Mouse (Mus musculus): ENCODE measurements around the gene Fgl2. TPM values are rescaled to one million over a fixed set of nuclear protein-coding genes. Genes with fewer than 3 reads are reported as not detected.
"Not testable (repeated sequence)": the region's sequence is repeated elsewhere in the genome, so short reads cannot be mapped to it uniquely, and the experiment has no call there.

Gene Fgl2
- 1 to 10 TPM; 1.6 to 1.7 TPM for total RNA-seq (2021)

DNA sequence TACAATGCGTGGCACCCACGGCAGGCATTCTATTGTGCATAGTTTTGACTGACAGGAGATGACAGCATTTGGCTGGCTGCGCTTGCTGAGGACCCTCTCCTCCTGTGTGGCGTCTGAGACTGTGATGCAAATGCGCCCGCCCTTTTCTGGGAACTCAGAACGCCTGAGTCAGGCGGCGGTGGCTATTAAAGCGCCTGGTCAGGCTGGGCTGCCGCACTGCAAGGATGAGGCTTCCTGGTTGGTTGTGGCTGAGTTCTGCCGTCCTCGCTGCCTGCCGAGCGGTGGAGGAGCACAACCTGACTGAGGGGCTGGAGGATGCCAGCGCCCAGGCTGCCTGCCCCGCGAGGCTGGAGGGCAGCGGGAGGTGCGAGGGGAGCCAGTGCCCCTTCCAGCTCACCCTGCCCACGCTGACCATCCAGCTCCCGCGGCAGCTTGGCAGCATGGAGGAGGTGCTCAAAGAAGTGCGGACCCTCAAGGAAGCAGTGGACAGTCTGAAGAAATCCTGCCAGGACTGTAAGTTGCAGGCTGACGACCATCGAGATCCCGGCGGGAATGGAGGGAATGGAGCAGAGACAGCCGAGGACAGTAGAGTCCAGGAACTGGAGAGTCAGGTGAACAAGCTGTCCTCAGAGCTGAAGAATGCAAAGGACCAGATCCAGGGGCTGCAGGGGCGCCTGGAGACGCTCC is at the start of gene Fgl2:
Gene Fgl2 (plus strand): TSS at position 150 of the 687 bp plus-strand sequence.
- intact Hi-C loops (cut with DNase I): no loop called here
- peak; percentile 37 to 43 for DNase-seq (ENCODE audit: low spot score in 2 of 2)

DNA sequence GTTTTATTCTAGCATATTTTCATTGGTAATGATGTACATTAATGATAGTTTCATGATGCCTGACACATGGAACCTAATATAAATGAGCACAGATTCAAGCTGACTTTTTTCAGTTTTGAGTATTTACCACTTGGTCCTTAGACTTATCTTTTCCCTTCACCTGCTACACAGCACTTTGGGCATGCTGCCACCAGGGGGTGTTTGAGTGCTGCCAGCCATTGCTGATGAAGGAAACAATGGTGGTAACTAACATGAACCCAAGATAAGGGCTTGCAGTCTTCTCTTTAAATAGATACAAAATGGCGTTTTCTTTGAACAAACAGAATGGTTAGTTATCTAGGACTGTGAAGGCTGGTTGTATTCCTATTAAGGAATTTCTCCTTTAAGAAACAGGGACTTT is 45.9 kb upstream of the Fgl2 start:
- intact Hi-C loops (cut with DNase I): no loop called here
- DNase-seq (ENCODE audit: low spot score in 2 of 2): peak in 1 of 2 experiments; percentile 40

DNA sequence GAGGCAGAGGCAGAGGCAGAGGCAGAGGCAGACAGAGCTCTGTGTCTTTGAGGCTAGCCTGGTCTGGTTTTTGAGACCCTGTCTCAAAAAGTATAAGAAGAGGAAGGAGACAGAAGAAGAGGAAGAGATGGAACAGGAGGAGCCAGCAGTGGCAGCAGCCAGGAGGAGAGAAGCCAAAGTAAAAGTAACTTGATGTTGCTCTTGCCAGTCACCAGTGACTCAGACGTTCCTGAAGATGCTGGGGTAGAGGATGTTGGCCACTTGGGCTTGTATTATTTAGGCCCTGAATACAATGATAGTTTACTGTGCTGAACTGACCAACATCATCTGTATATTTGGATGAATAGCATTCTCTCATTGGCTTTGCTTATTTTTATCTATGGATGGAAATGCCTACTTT is 43.9 kb upstream of the Fgl2 start:
- DNase-seq (ENCODE audit: low spot score in 2 of 2): no peak
- intact Hi-C loops (cut with DNase I): loop anchor here (2.0 kb wide), 1 partner anchor 96 kb away; the partner anchor contains the start of genes Ccdc146 and Fam185a

DNA sequence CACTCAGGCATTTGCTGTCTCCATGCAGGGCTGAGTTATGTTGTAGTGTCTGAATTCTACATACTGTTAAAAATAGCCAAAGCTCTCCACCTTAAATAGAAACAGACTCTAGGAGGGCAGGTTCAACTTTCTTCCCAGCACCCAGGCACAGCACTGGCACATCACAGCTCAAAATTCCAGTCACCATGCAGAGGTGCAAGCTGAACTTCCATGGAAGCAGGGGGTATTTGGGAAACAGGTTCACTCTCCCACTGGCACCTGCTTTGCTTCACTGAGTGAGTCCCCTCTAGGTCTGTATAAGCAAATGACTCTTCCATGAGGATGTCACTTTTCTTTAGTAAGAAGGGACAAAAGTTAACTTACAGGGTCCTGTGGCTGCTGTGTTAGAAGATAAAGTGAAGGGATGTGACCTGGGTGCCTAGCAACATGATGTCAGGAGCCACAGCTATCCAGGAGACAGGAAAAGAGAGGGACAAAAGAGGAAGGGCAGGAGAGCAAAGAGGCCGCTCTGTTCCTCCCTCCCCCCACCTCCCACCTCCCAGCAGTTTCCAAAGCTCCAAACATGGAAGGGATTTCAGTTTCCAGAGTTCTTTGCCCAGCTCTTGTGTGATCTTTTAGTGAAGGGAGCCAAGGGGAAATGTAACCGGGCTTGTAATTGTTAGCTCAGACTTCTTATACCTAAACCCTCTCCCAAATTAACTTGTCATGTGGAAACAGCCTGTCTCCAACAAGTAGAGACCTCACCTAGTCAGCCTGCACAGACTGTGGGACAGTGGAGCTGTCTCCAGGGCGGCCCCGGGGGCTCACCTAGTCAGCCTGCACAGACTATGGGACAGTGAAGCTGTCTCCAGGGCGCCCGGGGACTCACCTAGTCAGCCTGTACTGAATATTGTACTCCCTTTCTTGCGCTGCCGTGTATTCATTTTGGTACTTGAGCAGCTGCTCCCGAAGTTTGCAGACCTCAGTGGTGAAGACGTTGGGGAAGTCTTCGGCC is 42.5 kb upstream of the Fgl2 start:
- intact Hi-C loops (cut with DNase I): loop anchor here (2.0 kb wide), 1 partner anchor 95 kb away; the partner anchor contains the start of genes Ccdc146 and Fam185a
- no peak for DNase-seq (ENCODE audit: low spot score in 2 of 2)

DNA sequence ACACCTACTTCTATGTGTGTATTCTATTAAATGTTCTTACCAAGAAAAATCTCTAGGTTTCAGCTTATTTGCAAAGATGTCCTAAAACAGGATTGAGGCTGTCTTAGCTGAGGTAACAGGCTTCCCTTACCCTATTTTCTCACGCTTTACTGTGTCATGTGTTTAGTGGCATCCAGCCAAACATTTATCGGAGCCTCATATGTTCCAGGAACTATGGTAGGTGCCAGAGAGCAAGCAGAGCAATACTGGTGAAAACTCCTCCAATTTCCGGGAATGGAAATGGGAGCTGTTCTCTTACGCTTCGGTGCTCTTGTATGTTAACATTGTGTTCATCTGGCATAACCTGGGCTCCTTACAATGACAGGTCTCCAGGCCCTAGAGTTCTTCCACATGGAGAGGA is 40.8 kb upstream of the Fgl2 start:
- DNase-seq (ENCODE audit: low spot score in 2 of 2): no peak

DNA sequence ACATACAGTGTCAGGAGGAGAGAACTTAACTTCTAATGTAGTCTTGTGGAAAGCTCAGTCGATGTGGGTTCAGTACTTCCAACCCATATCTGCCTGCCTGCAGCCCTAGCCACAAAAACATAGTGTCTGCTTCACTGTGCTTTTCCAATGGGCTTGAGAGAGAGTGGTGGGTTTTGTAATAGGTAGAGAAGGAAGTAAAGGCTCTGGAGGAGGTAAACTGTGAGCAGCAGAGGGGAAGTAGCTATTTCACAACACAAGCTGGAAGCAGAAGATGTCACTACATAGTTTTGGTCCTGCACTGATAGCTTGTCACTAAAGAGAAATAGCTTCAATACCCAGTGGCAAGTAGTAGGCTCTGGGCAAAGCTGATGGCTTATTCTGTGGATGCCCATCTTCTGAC is 40.3 kb upstream of the Fgl2 start:
- DNase-seq (ENCODE audit: low spot score in 2 of 2): no peak
- intact Hi-C loops (cut with DNase I): no loop called here

More for the DNA sequence above, 40.8 kb upstream of the Fgl2 start:
- intact Hi-C loops (cut with DNase I): no loop called here

DNA sequence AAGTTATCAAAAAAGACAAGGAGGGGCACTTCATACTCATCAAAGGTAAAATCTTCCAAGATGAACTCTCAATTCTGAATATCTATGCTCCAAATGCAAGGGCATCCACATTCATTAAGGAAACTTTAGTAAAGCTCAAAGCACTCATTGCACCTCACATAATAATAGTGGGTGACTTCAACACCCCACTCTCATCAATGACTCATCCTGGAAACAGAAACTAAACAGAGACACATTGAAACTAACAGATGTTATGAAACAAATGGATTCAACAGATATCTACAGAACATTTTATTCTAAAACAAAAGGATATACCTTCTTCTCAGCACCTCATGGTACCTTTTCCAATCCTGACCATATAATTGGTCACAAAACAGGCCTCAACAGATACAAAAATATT is 30.2 kb upstream of the Fgl2 start:
- DNase-seq (ENCODE audit: low spot score in 2 of 2); intact Hi-C loops (cut with DNase I): not testable (repeated sequence)

DNA sequence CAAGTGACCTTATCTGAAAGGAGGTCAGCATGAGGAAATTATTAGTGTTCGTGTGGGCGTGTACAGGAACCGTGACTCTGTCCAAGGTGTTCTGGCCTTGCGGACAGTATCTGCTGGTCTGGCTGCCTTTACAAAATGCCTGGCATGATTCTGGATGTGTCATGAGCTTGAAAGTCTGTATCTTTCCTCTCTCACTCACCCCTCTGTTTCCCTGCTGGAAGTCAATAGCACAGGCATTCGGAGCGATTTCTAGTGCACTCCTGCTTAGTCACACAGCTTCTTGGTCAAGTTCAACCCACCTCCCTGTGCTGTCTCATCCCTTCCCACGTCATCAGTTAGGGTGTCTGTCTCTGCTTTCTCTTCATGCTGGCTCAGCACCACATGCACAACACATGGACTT is 24.1 kb upstream of the Fgl2 start:
- DNase-seq (ENCODE audit: low spot score in 2 of 2): no peak
- intact Hi-C loops (cut with DNase I): no loop called here

DNA sequence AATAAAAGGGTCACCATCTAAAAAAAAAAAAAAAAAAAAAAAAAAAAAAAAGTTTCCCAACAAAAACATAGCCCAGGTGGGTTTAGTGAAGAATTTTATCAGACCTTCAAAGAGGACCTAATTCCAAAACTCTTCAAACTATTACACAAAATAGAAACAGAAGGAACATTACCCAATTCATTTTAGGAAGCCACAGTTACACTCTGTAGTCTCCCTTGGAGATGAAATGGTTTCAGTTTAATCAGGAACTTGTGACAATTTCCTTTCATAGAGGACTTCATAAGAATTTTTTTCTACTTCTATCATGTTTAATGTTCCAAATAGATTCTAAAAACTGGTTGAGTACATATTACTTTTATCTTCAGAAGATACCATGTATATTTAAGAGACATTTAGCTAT is 20.8 kb upstream of the Fgl2 start:
- no peak for DNase-seq (ENCODE audit: low spot score in 2 of 2)
- intact Hi-C loops (cut with DNase I): no loop called here

DNA sequence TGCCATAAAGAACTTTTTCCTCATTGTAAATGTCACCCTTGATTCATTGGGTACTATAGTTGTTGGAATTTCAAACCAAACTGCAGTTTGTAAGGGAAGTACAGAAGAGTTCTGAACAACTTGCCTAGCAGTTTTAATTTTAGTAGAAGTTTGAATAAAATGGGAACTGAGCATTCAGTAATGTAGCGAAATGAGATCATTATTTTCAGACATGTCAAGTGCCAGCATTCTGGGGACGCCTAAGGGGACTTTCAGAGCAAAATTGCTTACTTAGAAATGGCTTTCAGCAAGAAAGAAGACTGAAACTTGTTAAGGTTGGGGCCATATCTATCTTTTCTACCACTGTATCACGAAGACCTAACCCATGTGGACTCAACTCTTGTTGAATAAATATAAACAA is 13.8 kb upstream of the Fgl2 start:
- no peak for DNase-seq (ENCODE audit: low spot score in 2 of 2)
- intact Hi-C loops (cut with DNase I): no loop called here

DNA sequence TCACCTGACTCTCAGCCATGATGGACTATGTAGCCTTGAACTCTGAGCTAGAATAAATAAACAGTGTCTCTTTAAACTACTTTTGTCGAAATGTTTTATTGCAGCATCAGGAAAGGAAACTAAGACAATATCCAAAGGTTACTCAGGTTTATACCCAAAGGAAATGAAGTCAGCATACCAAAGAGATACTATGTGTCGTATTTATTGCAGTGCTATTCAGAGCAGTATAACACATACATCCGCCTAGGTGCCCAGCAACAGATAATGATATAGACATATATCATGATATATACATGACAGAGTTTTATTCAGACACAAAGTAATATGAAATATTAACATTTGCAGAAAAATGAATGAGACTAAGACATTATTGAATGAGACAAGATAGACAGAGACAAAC is 9.1 kb upstream of the Fgl2 start:
- no peak for DNase-seq (ENCODE audit: low spot score in 2 of 2)
- intact Hi-C loops (cut with DNase I): no loop called here

DNA sequence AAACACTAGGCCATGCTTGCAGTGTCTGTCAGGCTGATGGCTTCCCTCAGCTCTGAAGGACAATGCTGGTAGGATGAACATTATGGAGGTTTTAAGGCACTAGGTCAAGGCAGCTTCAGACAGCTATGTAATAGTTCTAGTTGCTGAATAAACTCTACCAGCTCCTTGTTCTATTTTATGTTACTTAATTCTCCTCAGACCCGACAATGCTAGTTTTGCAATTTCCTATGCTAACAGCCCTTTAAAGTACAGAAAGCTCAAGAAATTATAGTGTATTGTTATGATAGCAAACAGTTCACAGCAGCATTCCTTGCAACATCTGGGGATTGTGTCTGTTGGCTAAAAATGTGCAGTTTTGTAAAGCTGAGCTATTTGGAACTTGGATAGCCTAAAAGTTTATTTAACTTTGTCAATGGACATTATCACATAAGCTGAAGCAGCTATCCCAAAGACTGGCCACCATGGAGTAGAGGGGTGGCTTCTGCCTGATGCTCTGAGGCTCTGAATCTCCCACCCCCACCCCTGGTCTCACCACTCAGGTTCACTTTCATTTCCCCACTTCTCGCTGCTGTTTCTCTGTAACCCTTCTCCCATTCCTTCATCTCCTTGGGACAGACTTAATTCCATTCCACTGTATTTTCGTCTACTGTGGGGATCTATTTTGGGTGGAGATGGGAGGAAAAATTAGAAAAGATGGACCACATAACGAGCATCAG is 5.9 kb upstream of the Fgl2 start:
- intact Hi-C loops (cut with DNase I): no loop called here
- no peak for DNase-seq (ENCODE audit: low spot score in 2 of 2)

DNA sequence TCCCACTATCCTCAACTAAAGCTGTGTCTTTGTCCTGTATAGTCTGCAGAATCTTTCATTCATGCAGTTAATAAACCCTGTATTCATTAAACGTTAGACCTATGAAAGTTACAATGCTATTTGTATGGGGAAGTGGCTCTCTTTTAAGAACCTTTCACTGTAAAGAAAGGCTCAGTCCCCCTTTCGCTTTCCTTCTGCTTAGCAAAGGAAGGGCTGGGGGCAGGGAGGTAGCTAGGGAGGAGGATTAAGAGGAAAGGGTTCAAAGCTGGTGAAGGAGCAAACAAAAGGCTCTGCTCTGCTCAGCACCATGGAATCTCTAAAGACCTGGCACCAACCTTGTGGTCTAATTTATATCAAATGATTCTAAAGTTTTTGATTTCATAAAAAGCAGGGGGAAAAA is 4.9 kb upstream of the Fgl2 start:
- DNase-seq (ENCODE audit: low spot score in 2 of 2): no peak
- intact Hi-C loops (cut with DNase I): no loop called here

DNA sequence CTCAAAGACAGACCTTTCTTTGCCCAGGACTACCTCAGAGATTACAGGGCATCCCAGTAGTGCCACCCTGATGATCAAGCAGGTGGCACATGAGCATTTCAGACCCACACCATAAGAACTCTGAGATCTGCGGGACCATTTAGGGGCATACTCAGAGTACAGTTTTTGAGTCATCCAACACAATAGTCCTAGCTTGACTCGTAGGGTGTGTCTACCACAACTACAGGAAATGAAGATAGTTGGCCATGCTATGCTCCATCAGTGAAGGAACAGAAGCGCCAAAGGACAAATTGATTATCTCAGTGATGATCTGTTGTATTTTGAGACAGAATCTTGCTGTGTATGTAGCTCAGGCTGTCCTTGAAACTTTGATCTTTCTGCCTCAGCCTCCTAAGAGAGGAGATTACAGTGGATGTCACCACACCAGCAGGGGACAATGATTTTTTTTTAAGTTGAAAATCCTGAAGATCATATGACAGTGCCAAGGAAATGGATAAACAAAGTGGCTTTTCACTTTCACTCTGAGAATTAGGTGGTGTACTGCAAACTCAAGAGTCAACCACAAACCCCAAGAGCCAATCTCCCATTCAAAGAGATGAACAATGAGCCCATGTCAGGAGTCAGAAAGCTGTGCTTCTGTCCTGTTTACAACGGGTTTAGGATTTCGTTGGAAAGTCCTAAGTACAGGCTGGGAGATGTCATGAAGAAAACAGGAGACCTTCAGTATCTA is 2.1 kb upstream of the Fgl2 start:
- intact Hi-C loops (cut with DNase I): no loop called here
- no peak for DNase-seq (ENCODE audit: low spot score in 2 of 2)

DNA sequence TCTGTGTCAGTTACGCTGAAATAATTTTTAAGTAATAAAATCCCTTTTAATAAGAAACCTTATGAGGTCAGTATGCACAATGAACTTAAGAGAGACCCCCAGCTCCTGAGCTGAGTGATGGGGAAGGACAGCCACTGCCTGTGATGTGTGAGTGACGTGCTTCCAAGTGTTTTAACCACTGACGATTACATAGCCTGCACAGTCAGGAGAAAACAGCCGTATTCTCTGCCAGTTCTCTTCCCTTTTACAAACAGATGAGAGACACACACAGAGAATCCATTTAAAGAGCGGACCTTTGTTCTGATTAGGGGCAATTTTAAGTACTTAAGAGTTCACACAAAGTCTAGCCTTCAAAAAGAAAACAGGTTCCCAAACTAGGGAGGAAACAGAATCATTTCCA is 522 bp upstream of the Fgl2 start:
- intact Hi-C loops (cut with DNase I): no loop called here
- no peak for DNase-seq (ENCODE audit: low spot score in 2 of 2)

DNA sequence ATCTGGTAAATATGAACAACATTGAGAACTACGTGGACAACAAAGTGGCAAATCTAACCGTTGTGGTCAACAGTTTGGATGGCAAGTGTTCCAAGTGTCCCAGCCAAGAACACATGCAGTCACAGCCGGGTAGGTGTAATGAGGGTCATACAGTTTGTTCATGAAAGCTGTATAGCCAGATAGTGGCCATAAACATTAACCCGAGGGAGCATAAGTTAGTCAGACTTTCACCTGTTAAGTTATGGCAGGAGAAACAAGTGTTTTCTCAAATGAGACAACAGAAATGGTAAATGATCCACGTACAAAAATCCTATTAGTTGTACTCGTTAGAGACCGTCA is 707 bp downstream of the Fgl2 start:
- intact Hi-C loops (cut with DNase I): no loop called here
- no peak for DNase-seq (ENCODE audit: low spot score in 2 of 2)

DNA sequence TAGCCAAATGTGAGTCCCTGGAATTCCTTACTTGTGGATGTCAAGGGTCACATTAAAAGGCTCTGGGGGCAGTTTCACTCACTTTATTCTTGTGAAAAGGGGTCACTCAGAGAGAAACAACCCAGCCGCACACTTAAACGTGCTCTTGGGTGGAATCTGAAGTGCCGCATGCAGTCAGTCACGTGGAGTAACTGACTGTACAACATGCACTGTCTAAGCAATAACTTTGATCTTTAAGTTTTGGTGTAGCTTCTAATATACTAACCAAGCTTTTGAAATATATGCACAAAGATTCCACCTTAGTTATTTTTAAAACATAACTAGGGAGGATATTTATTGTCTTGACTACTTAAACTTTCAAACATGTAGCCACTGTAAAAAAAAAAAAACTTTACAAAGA is 4.5 kb downstream of the Fgl2 start:
- intact Hi-C loops (cut with DNase I): no loop called here

DNA sequence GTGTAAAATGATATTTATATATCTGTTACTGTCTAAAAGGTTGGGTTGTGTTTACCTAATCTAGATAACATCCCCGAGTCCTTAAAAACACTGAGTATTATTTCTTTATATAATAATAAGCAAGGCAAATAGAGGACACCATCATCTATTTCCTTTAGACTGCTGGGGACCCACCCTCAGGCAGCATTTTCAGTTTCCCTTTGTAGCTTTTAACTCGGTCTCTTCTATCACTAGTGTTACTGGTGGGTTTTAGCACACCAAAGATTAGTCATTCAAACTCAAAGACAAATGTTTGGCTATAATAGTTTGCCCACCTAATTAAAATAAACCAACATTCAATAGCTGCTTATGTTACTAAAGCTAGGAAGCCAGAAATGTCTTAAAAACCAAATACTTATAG is 6.0 kb downstream of the Fgl2 start:
- intact Hi-C loops (cut with DNase I): no loop called here
- DNase-seq (ENCODE audit: low spot score in 2 of 2): no peak

More for the DNA sequence above, 4.5 kb downstream of the Fgl2 start:
- DNase-seq (ENCODE audit: low spot score in 2 of 2): no peak

DNA sequence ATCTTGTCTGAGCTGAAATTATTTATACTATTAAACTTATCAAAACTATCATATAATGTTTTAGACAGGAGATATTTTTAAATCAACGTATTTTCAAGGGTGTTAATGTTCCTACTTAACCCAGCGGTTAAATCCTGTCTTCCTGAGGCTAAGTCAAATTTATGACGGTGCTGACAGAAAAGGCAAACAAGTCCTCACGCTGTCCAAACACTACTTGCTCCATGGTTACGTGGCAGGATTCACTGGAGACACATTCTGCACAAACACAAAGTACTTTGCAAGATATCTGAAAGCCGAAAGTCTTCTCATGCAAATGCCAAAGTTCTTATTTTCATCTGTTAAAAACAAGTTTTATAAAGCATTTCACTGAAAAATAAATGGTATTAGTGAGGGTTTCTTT is 9.5 kb downstream of the Fgl2 start:
- DNase-seq (ENCODE audit: low spot score in 2 of 2): no peak
- intact Hi-C loops (cut with DNase I): no loop called here

DNA sequence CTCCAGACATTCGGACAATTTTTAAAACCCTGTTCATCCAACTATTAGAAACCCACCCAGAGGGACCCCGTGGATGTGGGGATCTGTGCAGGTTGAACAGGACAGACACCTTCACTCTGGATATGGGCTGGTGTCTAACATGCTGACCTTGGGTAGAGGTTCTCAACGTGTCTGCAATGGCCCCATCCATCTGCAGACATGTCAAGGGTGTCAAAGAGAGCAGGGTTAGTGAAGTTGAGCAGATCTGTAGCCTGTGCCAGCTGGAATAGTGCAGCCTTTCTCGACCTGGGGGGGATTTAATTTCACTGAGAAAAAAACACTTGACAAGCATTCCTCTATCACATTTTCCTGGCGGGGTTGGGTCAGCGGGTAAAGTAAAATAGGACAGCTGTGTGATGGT is 10.2 kb downstream of the Fgl2 start:
- DNase-seq (ENCODE audit: low spot score in 2 of 2): no peak
- intact Hi-C loops (cut with DNase I): no loop called here

Data from left cerebral cortex, postnatal 25 days (tissue).